Mouse (Mus musculus) cortical plate, adult 2 months (tissue): ENCODE data around the gene Olfr1058. TPM values are rescaled to one million over a fixed set of nuclear protein-coding genes. Genes with fewer than 3 reads are reported as not detected.
"Not testable (repeated sequence)": the region's sequence is repeated elsewhere in the genome, so short reads cannot be mapped to it uniquely, and the experiment has no call there.

Experiments
- H3K27ac ChIP-seq: fragments of 200-500 bp; 2 replicates; pipeline ENCODE4 v1.5.1; 2012; ENCODE audit warnings: low read length, control low read depth, inconsistent platforms; ENCODE audit not compliant: insufficient read depth
- H3K4me1 ChIP-seq: fragments of 200-500 bp; 2 replicates; pipeline ENCODE4 v1.6.1; 2011; ENCODE audit warnings: low read length; ENCODE audit not compliant: control insufficient read depth, insufficient read depth
- H3K4me3 ChIP-seq: fragments of 200-500 bp; 2 replicates; pipeline ENCODE4 v1.5.1; 2011; ENCODE audit warnings: mild to moderate bottlenecking, low read length, control low read depth; ENCODE audit not compliant: insufficient read depth
- CTCF ChIP-seq: fragments of 200-500 bp; IDR thresholded peaks from 2 replicates; pipeline ENCODE4 v1.5.1; 2011; ENCODE audit warnings: mild to moderate bottlenecking, control low read depth, low read length; ENCODE audit not compliant: insufficient read depth; ENCODE audit errors: extremely low read depth
- POLR2A ChIP-seq: fragments of 200-500 bp; IDR thresholded peaks from 2 replicates; pipeline ENCODE4 v1.6.1; 2011; ENCODE audit warnings: mild to moderate bottlenecking, low read length, control low read depth; ENCODE audit not compliant: insufficient read depth; ENCODE audit errors: extremely low read depth
- polyA plus RNA-seq: library from polyadenylated mRNA; depleted of rRNA; stranded (reverse); fragments of >200 nt; gene quantifications from 2 replicates; pipeline ENCODE4 v1.2.3, GENCODE M21; 2012; rRNA removed

Olfr1058 gene
- not detected in 2 replicates for polyA plus RNA-seq

GRCm38 (mm10) chr2:86388461-86388860 is at the start of gene Olfr1058:
Olfr1058 (minus strand) TSS chr2:86388561.
- not testable (repeated sequence) for H3K27ac ChIP-seq, H3K4me1 ChIP-seq, H3K4me3 ChIP-seq

- not testable (repeated sequence) for H3K4me3 ChIP-seq, H3K27ac ChIP-seq, H3K4me1 ChIP-seq
Measured at GRCm38 (mm10) chr2:86428511-86428910, 40.1 kb upstream of the Olfr1058 start.

- H3K4me3 ChIP-seq, H3K4me1 ChIP-seq, H3K27ac ChIP-seq: not testable (repeated sequence)
Measured at GRCm38 (mm10) chr2:86426649-86427048, 38.3 kb upstream of the Olfr1058 start, which contains the start of gene Olfr1062. Olfr1062 (minus strand) TSS chr2:86426749.

- no peaks in the 10 kb centered on the region for H3K4me1 ChIP-seq
- H3K27ac ChIP-seq, result no peak within 1 kb of the TSS
- H3K4me3 ChIP-seq, result no peak within 1 kb of the TSS
- TF ChIP-seq POLR2A (no peak), CTCF (no peak)
Measured at GRCm38 (mm10) chr2:86413950-86414349, 25.6 kb upstream of the Olfr1058 start, which contains the start of gene Olfr1061. Olfr1061 (minus strand) TSS chr2:86414050.

GRCm38 (mm10) chr2:86395114-86395513 is 6.8 kb upstream of the Olfr1058 start:
- H3K4me1 ChIP-seq, result no peaks in the 10 kb centered on the region
- no peak overlapping the region for H3K4me3 ChIP-seq
- TF ChIP-seq POLR2A (no peak), CTCF (no peak)
- H3K27ac ChIP-seq, result no peak overlapping the region

GRCm38 (mm10) chr2:86378293-86378692 is 10.1 kb downstream of the Olfr1058 start, which contains the start of gene Olfr1057:
Olfr1057 (minus strand) TSS chr2:86378393.
- Histone ChIP-seq H3K4me3 (no peak within 1 kb of the TSS), H3K4me1 (no peaks in the 10 kb centered on the region), H3K27ac (no peak within 1 kb of the TSS)
- TF ChIP-seq POLR2A (no peak), CTCF (no peak)

- not testable (repeated sequence) for H3K4me1 ChIP-seq, H3K4me3 ChIP-seq, H3K27ac ChIP-seq
Measured at GRCm38 (mm10) chr2:86366342-86366741, 22.0 kb downstream of the Olfr1058 start.

GRCm38 (mm10) chr2:86362369-86362768 is 26.0 kb downstream of the Olfr1058 start, which contains the start of gene Olfr1056:
Olfr1056 (minus strand) TSS chr2:86362469.
- TF ChIP-seq POLR2A (no peak), CTCF (no peak)
- no peak within 1 kb of the TSS for H3K4me3 ChIP-seq
- H3K27ac ChIP-seq, result no peak within 1 kb of the TSS
- H3K4me1 ChIP-seq, result no peaks in the 10 kb centered on the region

GRCm38 (mm10) chr2:86351751-86352150 is 36.6 kb downstream of the Olfr1058 start:
- H3K4me1 ChIP-seq, H3K4me3 ChIP-seq, H3K27ac ChIP-seq: not testable (repeated sequence)

- Histone ChIP-seq H3K4me3 (no peak within 1 kb of the TSS), H3K27ac (no peak within 1 kb of the TSS), H3K4me1 (no peaks in the 10 kb centered on the region)
- no peak for TF ChIP-seq POLR2A
- TF ChIP-seq CTCF, result no peak
Measured at GRCm38 (mm10) chr2:86350184-86350583, 38.2 kb downstream of the Olfr1058 start, which contains the start of gene Olfr1055. Olfr1055 (minus strand) TSS chr2:86350284.

- no peaks in the 10 kb centered on the region for H3K4me1 ChIP-seq
- no peak within 1 kb of the TSS for H3K27ac ChIP-seq
- TF ChIP-seq CTCF, result no peak
- no peak for TF ChIP-seq POLR2A
- H3K4me3 ChIP-seq, result no peak within 1 kb of the TSS
Measured at GRCm38 (mm10) chr2:86335333-86335732, 53.0 kb downstream of the Olfr1058 start, which contains the start of gene Olfr1054. Olfr1054 (minus strand) TSS chr2:86335433.

Other genes with a start within 250 kb of the Olfr1058 start
- gene Olfr1040, start 241.8 kb downstream of the Olfr1058 start, polyA plus RNA-seq, result not detected in 2 replicates
- not detected in 2 replicates for gene Olfr1042, start 226.7 kb downstream of the Olfr1058 start, polyA plus RNA-seq
- not detected in 2 replicates for gene Olfr1043, start 221.0 kb downstream of the Olfr1058 start, polyA plus RNA-seq
- gene Olfr1044, start 210.7 kb downstream of the Olfr1058 start, polyA plus RNA-seq, result not detected in 2 replicates
- not detected in 2 replicates for gene Olfr52, start 202.9 kb downstream of the Olfr1058 start, polyA plus RNA-seq
- gene Olfr1045, start 185.6 kb downstream of the Olfr1058 start, polyA plus RNA-seq, result not detected in 2 replicates
- gene Olfr1046, start 169.2 kb downstream of the Olfr1058 start, polyA plus RNA-seq, result not detected in 2 replicates
- not detected in 2 replicates for gene Olfr1047, start 157.2 kb downstream of the Olfr1058 start, polyA plus RNA-seq
- not detected in 2 replicates for gene Olfr1048, start 148.3 kb downstream of the Olfr1058 start, polyA plus RNA-seq
- gene Olfr1049, start 130.2 kb downstream of the Olfr1058 start, polyA plus RNA-seq, result not detected in 2 replicates
- not detected in 2 replicates for gene Olfr1051, start 109.5 kb downstream of the Olfr1058 start, polyA plus RNA-seq
- gene Olfr1052, start 96.1 kb downstream of the Olfr1058 start, polyA plus RNA-seq, result not detected in 2 replicates
- not detected in 2 replicates for gene Olfr1053, start 73.3 kb downstream of the Olfr1058 start, polyA plus RNA-seq
- gene Olfr1054, start 53.1 kb downstream of the Olfr1058 start, polyA plus RNA-seq, result not detected in 2 replicates
- gene Olfr1055, start 38.3 kb downstream of the Olfr1058 start, polyA plus RNA-seq, result not detected in 2 replicates
- gene Olfr1056, start 26.1 kb downstream of the Olfr1058 start, polyA plus RNA-seq, result not detected in 2 replicates
- gene Olfr1057, start 10.2 kb downstream of the Olfr1058 start, polyA plus RNA-seq, result not detected in 2 replicates
- gene Olfr1061, start 25.5 kb upstream of the Olfr1058 start, polyA plus RNA-seq, result not detected in 2 replicates
- gene Olfr1062, start 38.2 kb upstream of the Olfr1058 start, polyA plus RNA-seq, result not detected in 2 replicates
- not detected in 2 replicates for gene Olfr1065, start 62.0 kb upstream of the Olfr1058 start, polyA plus RNA-seq
- gene Olfr1066, start 67.7 kb upstream of the Olfr1058 start, polyA plus RNA-seq, result not detected in 2 replicates
- not detected in 2 replicates for gene Olfr228, start 98.8 kb upstream of the Olfr1058 start, polyA plus RNA-seq
- not detected in 2 replicates for gene Olfr1076, start 119.9 kb upstream of the Olfr1058 start, polyA plus RNA-seq
- not detected in 2 replicates for gene Olfr1079, start 153.9 kb upstream of the Olfr1058 start, polyA plus RNA-seq
- not detected in 2 replicates for gene Olfr1080, start 169.7 kb upstream of the Olfr1058 start, polyA plus RNA-seq
- gene Olfr1082, start 210.4 kb upstream of the Olfr1058 start, polyA plus RNA-seq, result not detected in 2 replicates